Mouse (Mus musculus): ENCODE measurements at regions not wholly inside any gene's neighbourhood (a gene's known extent, or its start where the extent isn't known, plus 50 kb on each side); places are given as distances from the start of the nearest gene placed in this dataset.
A peak's percentile ranks its signal among the peaks of the same experiment; 100 is the strongest.

GRCm38 (mm10) chr6:95179993-95180392 lies 63.0 kb downstream of the Kbtbd8 start:
- DNase-seq (ENCODE audit: low spot score), result no peak

GRCm38 (mm10) chr6:95182238-95182637 lies 65.2 kb downstream of the Kbtbd8 start:
- DNase-seq (ENCODE audit: low spot score), result no peak

- no peak for DNase-seq (ENCODE audit: low spot score)
Observed at GRCm38 (mm10) chr6:95185074-95185931, 68.3 kb downstream of the Kbtbd8 start.

GRCm38 (mm10) chr6:95196631-95197030 lies 79.6 kb downstream of the Kbtbd8 start:
- DNase-seq (ENCODE audit: low spot score), result no peak

GRCm38 (mm10) chr6:95198611-95199010 lies 81.6 kb downstream of the Kbtbd8 start:
- no peak for DNase-seq (ENCODE audit: low spot score)

GRCm38 (mm10) chr6:95202291-95202790 lies 85.3 kb downstream of the Kbtbd8 start:
- no peak for DNase-seq (ENCODE audit: low spot score)

GRCm38 (mm10) chr6:95202978-95203377 lies 85.9 kb downstream of the Kbtbd8 start:
- no peak for DNase-seq (ENCODE audit: low spot score)

GRCm38 (mm10) chr6:95204231-95204630 lies 87.2 kb downstream of the Kbtbd8 start:
- peak; percentile 61 for DNase-seq (ENCODE audit: low spot score)

- peak; percentile 28 for DNase-seq (ENCODE audit: low spot score)
Observed at GRCm38 (mm10) chr6:95207063-95207462, 90.0 kb downstream of the Kbtbd8 start.

GRCm38 (mm10) chr6:95217431-95217830 lies 100.4 kb downstream of the Kbtbd8 start:
- DNase-seq (ENCODE audit: low spot score), result no peak

- no peak for DNase-seq (ENCODE audit: low spot score)
Observed at GRCm38 (mm10) chr6:95218830-95219229, 101.8 kb downstream of the Kbtbd8 start.

- peak; percentile 92 for DNase-seq (ENCODE audit: low spot score)
Observed at GRCm38 (mm10) chr6:95223537-95223936, 98.4 kb upstream of the Gm10234 start.

GRCm38 (mm10) chr6:95229885-95230284 lies 92.0 kb upstream of the Gm10234 start:
- DNase-seq (ENCODE audit: low spot score), result no peak

- no peak for DNase-seq (ENCODE audit: low spot score)
Observed at GRCm38 (mm10) chr6:95234712-95235111, 87.2 kb upstream of the Gm10234 start.

- no peak for DNase-seq (ENCODE audit: low spot score)
Observed at GRCm38 (mm10) chr6:95243657-95244056, 78.3 kb upstream of the Gm10234 start.

- DNase-seq (ENCODE audit: low spot score), result no peak
Observed at GRCm38 (mm10) chr6:95244911-95245310, 77.0 kb upstream of the Gm10234 start.

- no peak for DNase-seq (ENCODE audit: low spot score)
Observed at GRCm38 (mm10) chr6:95256303-95256702, 65.6 kb upstream of the Gm10234 start.

- DNase-seq (ENCODE audit: low spot score), result no peak
Observed at GRCm38 (mm10) chr6:95261001-95261400, 60.9 kb upstream of the Gm10234 start.

GRCm38 (mm10) chr6:95264011-95264869 lies 57.7 kb upstream of the Gm10234 start:
- DNase-seq (ENCODE audit: low spot score), result no peak

GRCm38 (mm10) chr6:95269524-95269923 lies 52.4 kb upstream of the Gm10234 start:
- DNase-seq (ENCODE audit: low spot score), result no peak
